Mouse (Mus musculus): ENCODE measurements around the gene Ntrk1.

DNA sequence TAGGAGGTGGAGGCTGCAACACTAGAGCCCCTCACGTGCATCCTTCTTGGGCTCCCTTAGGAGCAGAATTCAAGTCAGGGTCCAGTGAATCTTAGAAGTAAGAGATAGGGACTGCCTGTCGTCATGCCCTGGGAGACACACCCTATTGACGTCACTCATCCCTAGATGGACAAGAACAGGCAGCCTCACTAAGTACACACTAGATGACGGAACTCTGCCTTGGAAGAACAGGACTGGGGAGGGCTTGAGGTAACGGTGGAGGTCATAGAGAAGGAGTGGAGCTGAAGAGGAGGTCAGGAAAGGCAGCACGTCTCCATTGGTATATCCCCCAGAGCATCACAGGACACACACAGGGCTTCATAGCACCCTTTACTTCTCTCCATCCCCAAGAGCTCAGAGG is 66.3 kb downstream of the Ntrk1 start:
- TF ChIP-seq E2F4 (IDR thresholded peaks at IDR 0.05; ENCODE audit: borderline replicate concordance, low read depth, low read length) (no peak), UBTF (IDR thresholded peaks at IDR 0.05; ENCODE audit: borderline replicate concordance, insufficient read depth, low read depth, low read length) (no peak)
